Mouse (Mus musculus) gonadal fat pad, adult 2 months (tissue): Measurements from ENCODE around the gene Bmpr1b. TPM values are rescaled to one million over a fixed set of nuclear protein-coding genes. Genes with fewer than 3 reads are reported as not detected.
"Not testable (repeated sequence)": the region's sequence is repeated elsewhere in the genome, so short reads cannot be mapped to it uniquely, and the experiment has no call there.

Experiments
- DNase-seq: peaks from one replicate; pipeline ENCODE4 v3.0.0-alpha.2; 2012; ENCODE audit warnings: low read depth
- polyA plus RNA-seq: library from polyadenylated mRNA; depleted of rRNA; stranded (reverse); fragments of >200 nt; gene quantifications from 2 replicates; pipeline ENCODE4 v1.2.3, GENCODE M21; 2012; rRNA removed

The Bmpr1b gene
- 5.3 and 7.5 TPM in 2 replicates for polyA plus RNA-seq

DNA sequence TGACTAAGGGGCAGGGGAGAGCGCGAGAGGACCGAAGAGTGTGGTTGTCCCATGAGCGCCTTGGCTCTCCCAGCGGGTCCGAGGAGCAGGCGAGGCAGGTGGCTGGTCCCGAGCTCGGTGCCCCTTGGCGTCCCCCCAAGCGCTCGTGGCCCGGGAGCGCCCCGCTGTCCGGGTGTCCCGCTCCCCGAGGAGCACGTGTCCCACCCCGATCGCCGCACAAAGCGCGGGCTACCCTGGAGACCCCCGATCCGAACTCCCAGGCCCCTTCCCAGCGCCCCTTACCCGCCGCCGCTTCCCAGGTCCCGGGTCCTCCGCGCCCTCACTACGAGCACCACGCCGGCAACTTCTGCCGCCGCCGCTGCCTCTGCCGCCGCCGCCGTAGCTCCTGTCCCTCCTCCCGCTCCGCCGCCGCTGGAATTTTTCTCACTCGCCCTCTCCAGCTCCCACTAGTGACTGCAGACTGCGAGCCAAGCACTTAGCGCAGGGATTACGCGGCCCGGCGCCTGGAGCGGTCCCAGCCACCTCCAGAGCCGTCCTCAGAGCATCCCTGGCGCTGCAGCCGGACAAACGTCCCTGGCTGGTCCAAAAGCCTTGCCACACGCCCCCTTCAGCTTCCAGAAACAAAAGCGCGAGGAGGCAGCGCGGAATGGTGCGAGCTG, at the start of gene Bmpr1b:
Gene Bmpr1b, minus strand, starts transcription at position 563 of the 659 bp plus-strand sequence.
- no peak for DNase-seq

DNA sequence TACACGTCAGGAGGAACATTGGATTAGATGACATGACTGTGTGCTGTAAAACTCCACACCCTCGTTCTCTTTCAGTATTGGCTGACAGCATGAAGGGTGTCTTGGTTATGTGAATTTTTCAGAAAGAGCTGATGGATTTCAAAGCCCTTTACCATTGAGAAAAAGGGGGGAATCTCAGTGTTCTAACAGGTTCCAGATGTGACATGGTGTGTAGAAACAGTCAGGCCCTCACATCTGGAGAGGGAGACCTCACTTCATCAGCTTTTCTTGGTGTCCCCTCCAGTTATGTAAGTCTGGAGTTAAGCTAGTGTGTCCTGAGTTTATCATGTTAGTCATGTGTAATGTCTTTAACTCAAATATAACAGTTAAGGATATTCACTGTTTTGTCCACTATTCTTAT, 43.6 kb upstream of the Bmpr1b start:
- no peak for DNase-seq

DNA sequence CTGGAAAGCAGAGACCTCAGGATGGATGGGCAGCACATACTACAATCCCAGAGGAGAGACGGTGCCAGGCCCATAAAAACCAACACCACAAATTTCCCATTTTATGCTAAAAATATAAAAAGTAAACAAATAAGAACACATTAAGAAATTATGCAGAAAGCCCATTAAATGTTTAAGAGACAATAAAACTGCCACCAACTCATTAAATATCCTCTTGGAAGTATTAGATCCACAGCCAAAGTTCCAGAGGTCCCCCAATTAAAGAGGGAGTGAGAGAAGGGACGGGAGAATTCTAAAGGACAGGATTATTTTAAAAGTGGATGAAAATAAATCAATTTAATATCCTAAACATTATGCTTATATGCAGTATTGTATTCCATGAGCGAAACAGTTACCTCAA, 43.0 kb upstream of the Bmpr1b start:
- no peak for DNase-seq

DNA sequence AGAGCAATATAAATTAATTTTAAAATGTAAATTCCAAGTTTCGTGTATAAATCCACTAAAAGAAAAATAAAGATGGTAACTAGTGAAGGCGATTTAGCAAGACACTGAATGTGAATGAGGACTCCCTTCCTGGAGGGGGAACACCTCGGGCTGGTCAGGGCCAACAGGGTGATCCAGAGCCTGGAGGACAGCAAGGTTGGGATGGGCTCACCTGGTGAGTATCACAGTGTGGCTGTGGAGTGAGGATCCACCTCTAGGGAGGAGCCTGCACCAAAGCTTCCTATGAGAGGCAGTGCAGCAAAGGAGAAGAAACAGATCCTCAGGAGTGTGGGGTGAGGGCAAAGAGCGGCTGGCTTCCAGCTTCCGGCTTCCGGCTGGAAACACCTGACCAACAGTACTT, 40.8 kb upstream of the Bmpr1b start:
- no peak for DNase-seq

DNA sequence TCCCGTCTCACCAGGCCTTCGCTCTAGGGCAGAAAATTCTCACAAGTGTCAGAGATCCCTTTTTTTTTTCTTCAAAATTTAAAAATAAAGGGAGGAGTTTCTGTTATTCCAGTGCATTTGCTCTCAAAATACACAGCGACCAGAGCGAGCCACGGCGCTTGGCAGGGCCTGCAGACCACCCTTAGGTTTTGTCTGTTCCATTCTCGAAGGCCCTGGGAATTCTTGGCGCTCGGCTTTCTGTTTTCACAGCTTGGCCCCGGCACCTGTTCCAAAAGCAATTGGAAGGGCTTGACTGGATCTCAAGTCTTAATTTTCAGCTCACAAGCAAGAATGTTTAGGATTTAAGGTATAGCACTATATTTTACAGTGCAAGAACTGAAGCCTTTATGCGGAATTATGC, 39.8 kb upstream of the Bmpr1b start:
- DNase-seq = no peak

DNA sequence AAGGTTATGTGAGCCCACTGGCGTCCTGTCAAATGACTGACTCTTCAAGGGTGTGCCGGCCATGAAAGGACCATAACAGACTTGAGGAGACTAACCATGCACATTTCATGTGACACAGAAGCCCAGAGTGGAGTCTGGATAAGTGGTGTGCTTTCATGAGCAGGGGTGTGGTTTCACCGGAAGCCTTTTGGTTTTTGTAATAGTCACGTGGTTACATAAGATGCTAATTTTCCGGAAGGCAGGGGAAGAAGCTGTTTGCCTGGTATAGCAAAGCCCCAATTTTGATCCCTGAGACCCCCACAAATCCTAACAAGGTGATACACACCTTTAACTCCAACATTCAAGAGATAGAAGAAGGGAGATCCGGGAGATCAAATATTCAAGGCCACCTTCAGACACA, 38.3 kb upstream of the Bmpr1b start:
- no peak for DNase-seq

DNA sequence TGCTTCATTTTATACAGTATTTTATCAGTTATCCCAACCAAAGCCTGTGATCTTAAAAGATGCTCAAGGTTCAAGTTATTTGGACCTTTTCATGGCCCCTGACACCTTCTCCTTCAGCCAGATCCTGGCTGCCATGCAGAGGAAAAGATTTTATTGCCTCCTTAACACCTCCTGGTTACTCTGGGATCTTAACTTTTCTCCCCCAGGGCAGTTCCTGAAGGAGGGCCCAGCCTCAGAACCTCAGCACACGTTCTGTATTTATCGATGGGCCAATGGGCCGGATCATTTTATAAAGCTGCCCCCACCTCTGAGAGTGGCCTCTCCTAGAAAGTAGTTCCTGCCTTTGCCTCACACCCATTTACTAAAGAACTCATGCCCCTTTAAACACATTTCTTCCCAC, 37.1 kb upstream of the Bmpr1b start:
- no peak for DNase-seq

DNA sequence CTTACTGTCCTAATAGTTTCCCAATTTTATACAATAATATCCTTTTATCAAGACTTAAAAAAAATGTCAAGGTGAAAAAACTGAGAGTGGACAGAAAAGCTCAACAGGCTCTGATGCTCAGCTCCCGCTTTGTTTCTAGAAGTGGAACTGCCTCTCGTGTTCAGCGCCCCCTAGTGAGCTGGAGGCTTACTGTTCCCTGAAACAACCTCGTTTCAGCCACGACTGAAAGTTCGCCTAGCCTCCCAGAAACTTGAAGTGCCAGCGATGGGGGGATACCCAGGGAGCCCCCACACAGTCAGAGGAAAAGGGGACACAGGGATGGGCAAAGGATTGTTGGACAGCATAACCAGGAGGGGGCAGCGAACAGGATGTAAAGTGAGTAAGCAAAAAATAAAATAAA, 26.9 kb upstream of the Bmpr1b start:
- DNase-seq = no peak

DNA sequence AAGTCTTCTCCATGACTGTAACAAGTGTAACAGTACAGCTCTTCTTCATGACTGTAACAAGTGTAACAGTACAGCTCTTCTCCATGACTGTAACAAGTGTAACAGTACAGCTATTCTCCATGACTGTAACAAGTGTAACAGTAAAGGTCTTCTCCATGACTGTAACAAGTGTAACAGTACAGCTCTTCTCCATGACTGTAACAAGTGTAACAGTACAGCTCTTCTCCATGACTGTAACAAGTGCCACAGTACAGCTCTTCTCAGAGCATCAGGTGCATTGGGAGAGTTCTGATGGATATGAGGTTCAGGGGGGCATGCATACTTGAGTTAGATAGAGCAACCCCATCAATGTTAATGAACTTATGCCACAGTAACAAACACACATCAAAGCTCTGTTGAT, 22.4 kb upstream of the Bmpr1b start:
- DNase-seq = not testable (repeated sequence)

DNA sequence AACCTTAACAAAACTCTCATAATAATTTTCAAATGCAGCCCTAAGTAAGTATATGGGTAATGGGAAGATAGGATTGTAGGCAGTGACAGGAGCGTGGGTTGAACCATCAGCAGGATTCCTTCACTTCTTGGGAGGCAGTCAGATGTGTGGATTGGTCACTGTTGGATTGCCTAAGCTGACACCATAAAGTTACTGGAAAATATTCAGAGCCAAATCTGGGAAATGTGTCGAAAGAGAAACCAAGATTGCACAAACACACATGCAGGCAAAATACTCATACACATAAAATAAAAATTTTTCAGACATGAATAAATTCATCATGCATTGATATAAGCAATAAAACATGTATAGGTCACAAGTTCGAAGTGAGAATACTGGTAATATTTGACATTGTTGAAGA, 17.3 kb upstream of the Bmpr1b start:
- DNase-seq = no peak

DNA sequence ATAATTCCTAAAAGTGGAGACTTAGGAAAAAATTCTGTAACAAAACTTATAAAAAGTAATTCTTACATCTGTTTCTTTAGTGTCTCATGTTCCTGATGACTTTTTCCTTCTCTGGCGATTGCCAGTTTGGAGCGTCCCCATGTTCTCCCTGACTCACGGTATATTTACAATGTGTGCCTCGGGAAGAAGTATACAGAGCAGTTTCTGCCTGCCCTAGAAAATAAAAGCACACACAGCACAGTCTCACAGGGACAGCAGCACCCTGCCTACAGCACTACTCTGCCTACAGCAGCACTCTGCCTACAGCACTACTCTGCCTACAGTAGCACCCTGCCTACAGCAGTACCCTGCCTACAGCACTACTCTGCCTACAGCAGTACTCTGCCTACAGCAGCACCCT, 4.8 kb upstream of the Bmpr1b start:
- DNase-seq = no peak

DNA sequence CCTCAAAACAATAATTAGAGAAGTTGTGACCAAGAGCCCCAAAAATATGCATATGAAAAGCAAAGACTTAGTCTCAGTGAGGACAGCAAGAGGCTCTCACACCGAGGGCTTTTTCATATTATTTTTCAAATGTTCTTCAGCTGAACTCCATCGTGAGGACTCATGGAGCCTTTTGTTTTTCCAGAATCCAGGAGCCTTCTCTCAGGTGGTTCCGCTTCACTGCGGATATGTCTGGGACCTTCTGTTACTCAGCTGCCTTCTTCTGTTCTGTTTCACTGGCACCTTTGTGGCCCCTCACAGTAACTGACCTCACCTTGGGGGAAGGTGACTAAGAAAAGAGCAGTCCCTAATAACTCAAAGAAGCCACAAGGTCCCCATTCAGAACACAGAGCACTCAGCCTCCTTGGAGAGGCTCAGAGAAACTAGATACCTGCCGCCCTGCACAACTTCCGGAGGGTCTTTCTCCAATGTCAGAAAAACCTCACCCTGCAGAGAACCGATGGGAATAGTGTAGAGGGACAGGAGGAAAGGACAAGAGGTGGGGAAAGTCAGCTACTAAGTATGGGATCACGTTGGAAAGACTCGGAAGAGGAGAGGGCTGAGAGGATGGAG, 868 bp downstream of the Bmpr1b start:
- DNase-seq = no peak

DNA sequence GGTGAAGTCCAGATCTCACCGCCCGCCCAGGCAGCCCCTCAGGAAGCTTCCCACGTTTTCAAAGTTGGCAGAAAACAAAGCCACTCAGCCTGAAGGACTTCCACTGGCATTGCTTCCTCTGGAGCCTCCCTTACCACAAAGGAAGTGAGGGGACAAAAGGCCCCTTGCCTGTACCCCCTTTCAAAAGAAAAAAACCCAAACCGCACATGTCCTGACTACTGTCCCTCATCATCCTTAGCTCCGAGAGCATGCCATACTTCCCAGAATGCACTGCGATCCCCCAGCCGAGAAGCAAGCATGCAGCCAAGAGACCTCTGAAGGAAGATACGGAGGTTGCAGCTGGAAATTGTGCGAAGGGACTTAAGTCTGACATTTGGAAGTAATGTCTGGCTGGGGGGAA, 4.2 kb downstream of the Bmpr1b start:
- no peak for DNase-seq

DNA sequence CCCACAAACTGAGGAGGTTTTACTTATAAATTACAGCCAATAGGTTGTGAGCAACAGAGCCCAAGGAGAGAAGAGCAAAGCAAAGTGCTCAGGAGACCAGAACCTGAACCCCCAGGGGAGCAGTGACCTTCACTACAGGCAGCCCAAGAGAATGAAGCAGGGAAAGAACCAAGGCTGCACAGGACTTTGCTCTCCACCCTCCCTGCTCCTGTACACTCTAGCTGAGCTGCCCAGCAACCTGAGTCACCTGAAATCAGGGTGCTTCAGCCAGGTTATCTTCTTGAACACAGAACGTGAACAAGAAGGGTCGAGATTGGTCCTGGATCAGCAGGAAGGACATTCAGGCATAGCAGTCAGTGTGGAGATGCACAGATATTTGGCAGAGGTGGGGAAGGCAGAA, 5.3 kb downstream of the Bmpr1b start:
- DNase-seq = no peak

DNA sequence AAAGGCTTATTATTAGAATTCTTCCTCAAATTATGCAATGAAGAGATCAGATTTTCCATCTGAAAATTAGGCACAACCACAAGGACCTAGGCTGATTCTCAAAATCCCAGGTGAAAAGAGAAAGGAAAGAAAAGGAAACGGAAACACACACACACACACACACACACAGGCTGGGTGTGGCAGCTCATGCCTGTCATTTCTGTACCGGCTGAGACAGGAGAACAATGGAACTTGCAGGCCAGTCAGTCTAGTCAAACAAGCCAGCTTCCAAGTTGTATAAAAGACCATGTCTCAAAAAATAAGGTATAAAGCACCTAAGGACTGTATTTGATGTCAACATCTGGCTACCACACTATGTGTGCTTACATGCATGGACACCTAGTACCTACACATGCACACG, 7.8 kb downstream of the Bmpr1b start:
- no peak for DNase-seq

DNA sequence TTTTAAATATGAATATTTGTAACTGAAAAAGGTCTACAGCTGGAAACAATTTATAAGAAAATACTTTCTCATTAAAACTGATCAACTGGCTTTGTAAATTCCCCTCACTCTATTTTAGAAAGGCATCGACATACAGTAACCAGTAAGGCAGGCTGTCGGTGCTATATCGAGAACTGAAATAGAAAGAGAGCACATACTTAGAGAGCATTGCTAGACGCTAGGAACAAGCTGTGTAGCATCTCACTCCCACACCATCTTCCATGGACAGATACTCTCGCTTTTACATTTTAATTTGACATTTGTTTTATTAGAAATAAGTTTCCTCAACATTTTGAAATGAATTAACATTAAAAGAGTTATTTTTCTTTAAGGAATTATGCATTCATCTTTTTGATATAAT, 17.2 kb downstream of the Bmpr1b start:
- DNase-seq = no peak

DNA sequence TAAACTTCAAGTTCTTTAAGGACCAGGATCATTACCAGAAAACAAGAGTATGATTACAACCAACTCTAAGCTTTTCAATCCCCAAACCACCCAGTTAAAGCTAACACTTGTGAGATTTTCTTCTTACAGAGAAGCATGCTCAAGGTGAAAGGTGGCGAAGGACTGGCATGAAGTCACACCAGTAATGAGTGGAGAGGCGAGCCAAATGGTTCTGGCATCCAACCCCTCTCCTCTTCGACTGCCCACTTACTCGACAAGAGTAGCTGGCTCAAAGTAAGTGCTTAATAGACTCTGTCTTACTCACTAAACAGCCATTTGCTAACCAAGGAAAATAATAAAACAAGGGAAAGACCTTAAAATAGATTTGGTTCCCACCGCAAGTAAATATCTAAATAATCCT, 30.4 kb downstream of the Bmpr1b start:
- no peak for DNase-seq

DNA sequence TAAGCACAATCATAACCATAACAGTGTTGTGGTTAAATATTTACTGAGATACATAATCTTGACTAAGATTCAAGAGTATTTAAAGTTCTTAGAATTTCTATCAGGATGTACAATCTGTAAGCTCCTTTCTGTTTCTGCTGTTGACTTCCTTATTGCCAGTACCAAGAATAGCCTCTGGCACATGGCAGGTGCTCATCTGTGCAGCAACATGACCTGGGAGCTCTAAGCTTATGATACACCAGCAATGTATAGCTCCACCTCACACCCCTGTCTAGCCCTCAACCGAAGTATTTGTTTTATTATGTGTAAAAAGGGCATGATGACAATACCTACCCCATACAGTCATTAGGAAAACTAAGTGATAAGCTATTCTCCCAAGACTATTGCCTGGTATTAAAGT, 42.8 kb downstream of the Bmpr1b start:
- no peak for DNase-seq

DNA sequence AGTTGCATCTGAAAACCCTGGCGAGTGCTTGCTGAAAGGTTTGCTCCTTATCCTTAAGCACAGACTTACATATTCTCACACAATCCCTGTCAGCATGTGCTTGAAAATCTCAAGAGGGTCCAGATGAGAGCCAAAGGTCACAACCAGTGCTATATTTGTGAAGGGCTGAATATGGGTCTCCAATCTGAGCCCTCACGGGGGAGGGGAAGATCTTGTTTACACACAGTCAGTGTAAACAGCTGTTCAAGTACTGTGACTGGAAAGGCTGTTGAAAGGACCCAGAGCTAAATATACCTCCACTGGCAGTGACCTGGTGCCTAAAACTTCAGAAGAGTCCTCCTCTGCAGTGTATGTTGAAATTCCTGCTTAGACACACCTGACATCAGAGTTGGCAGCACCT, 43.7 kb downstream of the Bmpr1b start:
- DNase-seq = no peak

DNA sequence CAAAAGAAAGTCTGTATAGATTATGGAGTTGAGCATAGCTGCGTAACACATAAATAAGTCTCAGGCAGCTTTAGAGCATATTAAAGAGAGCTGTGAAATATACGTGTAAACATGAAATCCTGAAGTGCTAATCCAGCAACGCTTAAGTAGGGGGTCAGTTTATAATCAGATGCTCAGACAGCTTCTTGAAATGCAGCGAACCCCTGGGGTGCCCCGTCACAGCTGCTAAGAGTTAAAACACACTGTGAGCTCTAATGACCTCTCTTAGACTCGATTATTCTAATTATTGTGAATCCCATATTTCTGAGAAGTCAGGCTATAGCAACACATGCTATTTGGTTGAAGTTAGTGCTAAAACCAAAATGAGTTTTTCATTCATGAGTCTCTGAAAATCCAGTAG, 45.0 kb downstream of the Bmpr1b start:
- no peak for DNase-seq

DNA sequence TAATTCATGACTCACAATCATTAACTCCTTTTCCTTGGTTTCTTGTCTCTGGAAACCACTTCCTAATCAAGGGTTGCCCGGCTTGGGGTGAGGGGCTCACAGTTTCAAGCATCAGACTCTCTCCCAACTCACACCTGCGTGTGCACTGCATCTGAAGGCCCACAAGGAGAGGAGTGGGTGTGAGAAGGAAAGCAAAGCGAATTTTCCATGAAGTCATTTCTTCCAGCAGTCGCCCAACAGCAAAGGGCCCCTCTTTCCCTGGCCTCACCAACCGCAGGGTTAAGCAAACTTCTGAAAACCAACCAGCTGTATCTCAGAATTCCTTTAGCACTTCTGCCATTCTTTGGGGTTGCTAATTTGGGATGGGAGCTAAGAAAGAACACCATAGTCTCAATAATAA, 46.8 kb downstream of the Bmpr1b start:
- DNase-seq = no peak

DNA sequence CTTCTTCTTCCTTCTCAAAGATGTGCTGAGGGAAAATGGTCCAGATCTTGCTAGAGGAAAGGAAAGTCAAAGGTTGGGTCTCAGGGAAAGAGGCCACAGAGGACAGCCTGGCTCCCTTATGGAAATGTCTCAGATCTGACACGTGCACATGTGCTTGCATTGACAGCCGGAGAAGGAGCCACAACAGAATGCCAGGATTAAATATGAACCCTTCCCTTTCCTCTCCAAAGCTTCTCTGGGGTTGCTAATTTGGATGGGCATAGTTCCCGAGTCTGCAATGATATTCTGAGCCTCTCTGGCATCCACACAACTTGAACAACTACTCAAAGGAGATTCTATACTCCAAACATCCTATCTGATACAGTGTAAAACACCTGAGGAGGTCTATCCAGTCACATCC, 48.4 kb downstream of the Bmpr1b start:
- DNase-seq = no peak

DNA sequence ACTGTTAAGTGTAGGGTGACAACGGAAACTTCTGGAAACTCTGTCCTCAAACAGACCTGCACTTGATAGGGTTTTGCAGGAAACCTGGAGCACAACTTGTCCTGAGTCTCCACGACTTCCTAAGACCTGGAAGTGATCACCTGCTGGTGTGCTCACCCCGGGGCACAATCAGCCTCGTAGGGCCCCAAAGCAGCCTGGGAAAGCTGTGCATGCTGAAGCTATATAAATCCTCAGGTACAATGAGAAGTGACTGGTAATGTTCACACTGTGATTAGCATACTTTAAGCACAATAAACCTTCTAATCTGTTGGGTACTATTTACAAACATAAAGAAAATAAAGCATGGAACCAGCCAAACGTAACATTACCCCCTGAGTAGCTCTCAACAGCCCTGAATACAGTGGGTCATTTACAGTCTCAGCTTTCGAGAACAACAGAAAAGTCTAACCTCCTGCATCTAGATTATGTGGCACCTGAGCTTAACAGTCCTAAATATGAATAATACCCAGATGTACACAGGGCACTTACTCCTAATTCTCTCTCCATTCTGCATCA, 54.4 kb downstream of the Bmpr1b start:
- no peak for DNase-seq

DNA sequence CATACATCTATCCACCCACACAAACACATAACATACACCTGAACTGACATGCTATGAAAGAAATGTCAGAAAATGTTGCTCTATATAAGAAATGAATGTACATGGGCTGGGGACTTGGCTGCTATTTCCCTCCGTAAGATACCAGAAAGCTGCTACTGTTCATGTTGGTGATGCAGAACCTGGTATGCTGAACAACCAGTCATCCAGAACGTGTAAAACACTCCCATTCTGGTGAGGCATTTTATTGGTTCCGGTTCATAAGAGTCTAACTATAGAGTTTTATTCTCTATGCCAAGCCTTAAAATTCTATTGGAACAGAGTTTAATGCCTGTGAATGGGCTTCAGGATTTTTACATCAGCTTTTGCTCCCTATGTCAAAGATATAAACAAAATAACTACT, 55.0 kb downstream of the Bmpr1b start:
- DNase-seq = no peak
